Mouse (Mus musculus) erythroblast, embryonic 14.5 days (primary cell): ENCODE data around the gene Clasrp.

Experiments
- GATA1 ChIP-seq: IDR thresholded peaks from 2 replicates; pipeline ENCODE4 v1.6.1; 2012; ENCODE audit warnings: low read length, inconsistent platforms, mixed read lengths
- TAL1 ChIP-seq: IDR thresholded peaks from 3 replicates; pipeline ENCODE4 v1.6.1; 2012; ENCODE audit warnings: low read length, inconsistent platforms, mixed read lengths

DNA sequence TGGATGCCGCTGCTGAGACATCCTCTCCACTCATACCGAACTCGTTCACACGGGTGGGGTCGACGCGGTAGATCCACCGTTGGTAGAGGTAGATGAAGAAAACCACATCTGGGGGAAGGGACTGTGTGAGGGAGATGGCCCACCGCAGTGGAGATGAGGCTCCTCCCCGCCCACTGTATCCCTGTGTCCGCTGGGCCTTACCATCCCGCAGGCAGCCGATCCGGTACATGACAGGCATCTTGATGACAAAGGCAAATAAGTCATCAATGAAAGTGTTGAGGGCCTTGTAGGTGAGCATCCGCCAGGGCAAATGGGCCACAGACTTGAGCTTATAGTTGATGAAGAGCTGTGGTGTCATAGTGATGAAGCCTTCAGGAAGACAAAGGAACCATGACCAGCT, 29.6 kb upstream of the Clasrp start:
- TF ChIP-seq GATA1: no peak
- TF ChIP-seq TAL1: no peak
